Mouse (Mus musculus): ENCODE measurements around the gene Lrrc51.

DNA sequence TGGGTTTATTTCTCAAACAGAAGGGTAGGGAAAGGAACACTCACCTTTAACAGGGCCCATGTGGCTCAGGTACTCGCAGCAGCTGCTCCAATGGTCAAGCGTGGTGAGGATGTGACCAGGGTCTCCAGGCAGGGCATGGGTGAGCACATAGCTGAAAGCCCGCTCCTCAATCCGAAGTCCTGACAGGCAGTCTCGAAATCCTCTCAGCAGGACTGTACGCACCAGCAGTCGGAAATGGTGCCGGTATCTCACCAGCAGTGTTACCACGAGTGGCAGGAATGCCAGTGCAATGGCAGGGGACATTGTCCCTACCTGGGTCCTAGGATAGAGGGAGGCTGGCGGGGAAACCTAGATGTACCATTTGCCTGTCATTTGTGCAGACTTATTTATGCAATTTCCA is 31.7 kb downstream of the Lrrc51 start:
- no peak for TF ChIP-seq CTCF (IDR thresholded peaks at IDR 0.05; ENCODE audit: extremely low read depth, insufficient read depth, insufficient read length, insufficient replicate concordance)
- TF ChIP-seq POLR2A (IDR thresholded peaks at IDR 0.05; ENCODE audit: low read depth, low read length), result no peak
